9 mouse cellular contexts compared by ENCODE assay signal in the genomic region with DNA sequence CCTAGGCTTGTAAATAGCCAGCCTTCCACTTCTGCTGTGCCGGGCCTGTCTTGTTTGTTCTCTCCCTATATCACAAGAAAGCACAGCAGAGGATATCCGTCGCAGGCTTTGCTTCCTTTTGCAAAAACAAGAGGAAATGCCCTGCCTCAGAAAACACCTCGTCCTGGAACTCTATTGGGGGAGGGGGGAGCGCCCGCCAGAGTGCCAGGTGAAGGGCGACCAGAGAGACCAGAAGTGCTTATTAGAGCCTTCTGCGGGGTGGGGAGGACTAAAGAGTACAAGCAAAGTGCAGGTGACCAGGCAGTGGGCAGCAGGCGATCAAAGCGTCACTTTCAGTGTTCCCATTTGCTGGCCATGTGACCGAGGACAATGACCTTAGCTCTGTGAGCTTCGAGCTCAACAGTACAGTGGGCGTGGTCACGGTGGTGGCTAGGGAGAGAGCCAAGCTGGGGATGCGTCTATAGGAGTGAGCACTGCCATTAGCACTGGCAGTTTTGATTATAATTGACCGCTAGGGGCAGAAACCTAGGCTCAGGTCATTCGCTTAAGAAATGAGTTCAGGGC. TPM values are rescaled to one million over a fixed set of nuclear protein-coding genes. Genes with fewer than 3 reads are reported as not detected.
A peak's percentile ranks its signal among the peaks of the same experiment; 100 is the strongest.
DNase-seq lines count a peak whose midpoint lies in the region; ATAC-seq lines count a peak whose summit lies in the region.
"Had no signal": no experiment of that assay in that cellular context is flagged by ENCODE, and none has a peak within 500 bp of the region (broad histone marks: within the 10 kb centered on the region; RNA-seq: fewer than 3 reads in every experiment).

No protein-coding gene starts in this region.

- peaks cover 41% of the 10 kb centered on the region for H3K4me1 ChIP-seq in hindbrain, embryonic 10.5 days (replicated peaks)
- H3K4me1 ChIP-seq in hindbrain, embryonic 12.5 days: peaks cover 7% of the 10 kb centered on the region; the same call in 1 of the 2 replicates
- peaks cover 48% of the 10 kb centered on the region for H3K4me1 ChIP-seq in embryonic facial prominence, embryonic 10.5 days

- no peaks in the 10 kb centered on the region for H3K9me3 ChIP-seq in hindbrain, embryonic 10.5 days
- no peaks in the 10 kb centered on the region for H3K9me3 ChIP-seq in hindbrain, embryonic 12.5 days (replicated peaks)
- H3K9me3 ChIP-seq in embryonic facial prominence, embryonic 10.5 days: no peaks in the 10 kb centered on the region
- H3K9me3 ChIP-seq: midbrain, embryonic 12.5 days had no signal

- no peak overlapping the region for H3K4me2 ChIP-seq in hindbrain, embryonic 12.5 days (replicated peaks)
- H3K4me2 ChIP-seq: midbrain, embryonic 12.5 days had no signal

- no peaks in the 10 kb centered on the region for H3K27me3 ChIP-seq in hindbrain, embryonic 10.5 days (ENCODE audit: insufficient read depth, poor library complexity, severe bottlenecking)
- H3K27me3 ChIP-seq in hindbrain, embryonic 12.5 days: no peaks in the 10 kb centered on the region
- H3K27me3 ChIP-seq in embryonic facial prominence, embryonic 10.5 days (replicated peaks; ENCODE audit: low read depth, poor library complexity, severe bottlenecking): no peaks in the 10 kb centered on the region
- no peaks in the 10 kb centered on the region for H3K27me3 ChIP-seq in splenic B cell, adult 2 months (ENCODE audit: control insufficient read depth, insufficient read depth, low read length, poor library complexity, severe bottlenecking)
- H3K27me3 ChIP-seq: midbrain, embryonic 12.5 days had no signal

- DNase-seq in hindbrain, embryonic 10.5 days (ENCODE audit: low spot score): peak; percentile 56
- peak; percentile 56 for DNase-seq in embryonic facial prominence, embryonic 10.5 days (ENCODE audit: low spot score)
- DNase-seq in heart, postnatal 10 days: peak; percentile 70 to 79
- DNase-seq in kidney, postnatal 4 days: peak; percentile 81 to 90
- DNase-seq in splenic B cell, adult 2 months (ENCODE audit: low read depth, low spot score): peak; percentile 71
- no peak for DNase-seq in cerebellum, adult 8-10 months

- peak overlapping the region; percentile 73 for H3K27ac ChIP-seq in hindbrain, embryonic 10.5 days
- no peak overlapping the region for H3K27ac ChIP-seq in hindbrain, embryonic 12.5 days
- H3K27ac ChIP-seq in embryonic facial prominence, embryonic 10.5 days (replicated peaks): peak overlapping the region; percentile 57; the same call in 1 of the 2 replicates
- H3K27ac ChIP-seq: midbrain, embryonic 12.5 days had no signal

- no peak overlapping the region for H3K9ac ChIP-seq in hindbrain, embryonic 12.5 days
- H3K9ac ChIP-seq: midbrain, embryonic 12.5 days had no signal

- WGBS in hindbrain, embryonic 10.5 days: 23% methylated on average over 17 of the region's 17 CpGs
- WGBS in hindbrain, embryonic 12.5 days: 23% methylated on average over 17 of the region's 17 CpGs
- 22% methylated on average over 17 of the region's 17 CpGs for WGBS in embryonic facial prominence, embryonic 10.5 days

- H3K36me3 ChIP-seq in hindbrain, embryonic 10.5 days: no peaks in the 10 kb centered on the region; the same call in 1 of the 2 replicates
- peaks cover 3% of the 10 kb centered on the region; the same call in 1 of the 2 replicates for H3K36me3 ChIP-seq in hindbrain, embryonic 12.5 days
- no peaks in the 10 kb centered on the region for H3K36me3 ChIP-seq in embryonic facial prominence, embryonic 10.5 days (replicated peaks)
- no peaks in the 10 kb centered on the region for H3K36me3 ChIP-seq in splenic B cell, adult 2 months (ENCODE audit: control insufficient read depth, insufficient read depth, low read length, poor library complexity, severe bottlenecking)

- intact Hi-C loops in heart, postnatal 10 days (cut with DNase I): loop anchor here (2.0 kb wide), 2 partner anchors 33 to 45 kb away; a partner anchor contains a TSS

- ATAC-seq in hindbrain, embryonic 12.5 days (ENCODE audit: low FRiP score): no peak
- ATAC-seq in megakaryocyte progenitor cell, adult 5-6 weeks (replicated peaks; ENCODE audit: poor library complexity): peak; percentile 78

- H3K4me3 ChIP-seq in hindbrain, embryonic 10.5 days: 0 out of 2 replicates have a peak overlapping the region, but pooled peaks have one; percentile 11
- no peak overlapping the region for H3K4me3 ChIP-seq in hindbrain, embryonic 12.5 days
- no peak overlapping the region for H3K4me3 ChIP-seq in embryonic facial prominence, embryonic 10.5 days
- H3K4me3 ChIP-seq: midbrain, embryonic 12.5 days had no signal

RNA-seq across cellular contexts. Expression of a gene that starts 45.8 kb away (rescaled TPM):
- polyA plus RNA-seq in hindbrain, embryonic 10.5 days (2016; fragmentation: Nextera tagmentation; extraction: Ambion mirVana): 1.9 and 3.4 TPM in 2 replicates
- 5.8 and 6.3 TPM in 2 replicates for polyA plus RNA-seq in hindbrain, embryonic 12.5 days (2016; fragmentation: Nextera tagmentation; extraction: Ambion mirVana)
- 1.7 and 1.8 TPM in 2 replicates for polyA plus RNA-seq in embryonic facial prominence, embryonic 10.5 days (2016; fragmentation: Nextera tagmentation; extraction: Ambion mirVana)
- total RNA-seq in heart, postnatal 10 days (2021): 1 to 10 TPM; 4.3 to 4.8 TPM
- 3.4 and 5.1 TPM in 2 replicates for total RNA-seq in megakaryocyte progenitor cell, adult 5-6 weeks (2015)
- total RNA-seq in megakaryocyte progenitor cell, adult 5-6 weeks (2017): 4.0 and 4.6 TPM in 2 replicates
